Mouse (Mus musculus) small intestine, adult 2 months (tissue): Measurements from ENCODE around the gene Nudt5.

Experiments used
- CTCF ChIP-seq: fragments of 200-500 bp; IDR thresholded peaks from 2 replicates; pipeline ENCODE4 v1.5.1; 2012; ENCODE audit warnings: low read depth, mild to moderate bottlenecking, control low read depth, inconsistent platforms, low read length, moderate library complexity, mixed read lengths; ENCODE audit not compliant: insufficient replicate concordance, insufficient read length; ENCODE audit errors: extremely low read depth
- POLR2A ChIP-seq: fragments of 200-500 bp; IDR thresholded peaks from 2 replicates; pipeline ENCODE4 v1.6.1; 2012; ENCODE audit warnings: low read depth, mild to moderate bottlenecking, control low read depth, inconsistent platforms, low read length, moderate library complexity

- TF ChIP-seq CTCF, result no peak
- TF ChIP-seq POLR2A, result no peak
Measured at GRCm38 (mm10) chr2:5877446-5877845, 32.6 kb downstream of the Nudt5 start.
